Mouse (Mus musculus): ENCODE measurements around the gene Sp9. TPM values are rescaled to one million over a fixed set of nuclear protein-coding genes. Genes with fewer than 3 reads are reported as not detected.

The Sp9 gene
- not detected for polyA plus RNA-seq (2015; fragmentation: Illumina TruSeq; extraction: RNeasy Lipid Tissue Mini Kit (QIAGEN cat#74804); ENCODE audit: insufficient read depth, low read depth, low replicate concordance)

DNA sequence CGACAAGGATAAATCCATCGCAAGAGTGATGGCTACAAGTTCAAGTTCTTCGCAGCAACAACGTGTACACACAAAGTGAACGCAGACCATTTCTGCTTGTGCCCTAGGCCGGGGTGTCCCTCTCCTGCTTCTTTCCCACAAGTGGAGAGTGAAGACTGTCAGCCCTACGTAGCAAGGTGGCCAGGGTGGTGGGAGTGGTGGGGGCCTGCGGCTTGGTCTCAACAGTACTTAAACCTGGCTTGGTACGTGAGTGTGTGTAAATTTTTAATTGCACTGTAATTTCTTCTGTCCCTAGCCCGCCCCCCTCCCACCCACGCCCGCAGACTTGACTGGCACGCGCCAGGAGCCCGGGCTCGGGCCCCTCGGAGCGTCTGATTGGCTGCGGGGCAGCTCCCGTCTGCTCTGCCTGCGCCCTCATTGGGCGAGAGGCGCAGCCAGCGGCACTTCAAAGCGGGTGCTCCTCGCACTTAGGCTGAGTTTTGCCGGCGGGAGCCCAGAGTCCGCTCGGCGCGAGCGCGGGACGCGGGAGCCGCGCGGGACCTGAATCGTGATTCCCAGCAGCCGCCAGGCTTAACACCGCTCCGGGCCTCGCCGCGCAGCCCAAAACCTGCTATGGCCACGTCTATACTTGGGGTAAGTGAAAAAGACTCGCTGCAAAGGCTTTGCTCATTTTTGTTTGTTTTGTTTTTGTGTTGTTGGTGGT lies at the start of gene Sp9:
Sp9 (plus strand) TSS at position 467 of the 703 bp plus-strand sequence.

DNA sequence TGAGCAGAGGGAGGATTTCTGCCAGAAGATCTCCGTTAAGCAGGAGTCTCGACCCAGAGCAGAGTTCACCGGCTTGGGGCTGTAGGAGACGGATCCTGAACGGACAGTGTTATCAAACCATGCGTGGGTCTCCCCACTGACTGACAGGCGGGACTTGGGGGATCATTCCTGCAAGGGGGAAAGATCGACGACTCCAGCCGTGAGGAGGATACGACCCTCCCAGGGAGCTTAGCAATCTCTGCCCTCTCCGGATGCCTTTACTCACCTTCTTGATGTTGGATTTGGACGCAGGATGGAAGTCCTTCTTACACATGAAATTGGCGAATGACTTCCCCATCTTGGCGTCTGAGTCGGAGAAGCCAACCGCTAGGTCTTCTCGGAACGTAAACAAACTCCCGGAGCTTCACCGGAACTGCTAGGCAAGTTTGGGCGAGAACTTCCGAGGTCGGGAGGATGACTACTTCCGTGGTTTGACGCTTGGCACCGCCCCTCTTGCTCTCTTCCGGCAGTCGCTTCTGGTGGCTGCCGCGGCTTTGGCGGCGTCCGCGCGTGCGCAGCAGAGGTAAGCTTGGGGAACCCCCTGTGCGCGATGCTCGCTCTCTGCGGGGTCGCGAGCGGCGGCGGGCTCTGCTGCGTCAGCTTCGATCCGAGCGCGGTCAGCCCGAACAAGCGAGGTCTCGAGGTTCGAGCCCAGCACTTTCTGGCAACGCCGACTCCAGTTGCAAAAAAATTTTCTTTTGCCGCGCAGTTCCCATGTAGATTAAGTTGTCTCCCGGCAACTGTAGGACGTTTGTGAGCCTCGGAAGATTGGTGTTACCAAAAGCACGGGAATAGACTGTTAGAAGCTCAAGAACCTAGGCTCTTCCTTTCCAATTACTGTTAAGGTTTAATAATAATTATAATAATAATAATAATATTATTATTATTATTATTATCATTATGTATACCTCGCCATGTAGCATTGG lies 40.7 kb downstream of the Sp9 start, which contains the start of the genes Scrn3 and Cir1:
Scrn3 (plus strand) TSS at position 450 of the 965 bp plus-strand sequence.
Cir1 (minus strand) TSS at position 550 of the 965 bp plus-strand sequence.

Other genes with a start within 250 kb of the Sp9 start
- gene Ola1, start 53.0 kb upstream of the Sp9 start, polyA plus RNA-seq (2015; fragmentation: Illumina TruSeq; extraction: RNeasy Lipid Tissue Mini Kit (QIAGEN cat#74804); ENCODE audit: insufficient read depth, low read depth, low replicate concordance) = 8.9 TPM
- 4.2 TPM for gene Scrn3, start 40.7 kb downstream of the Sp9 start, polyA plus RNA-seq (2015; fragmentation: Illumina TruSeq; extraction: RNeasy Lipid Tissue Mini Kit (QIAGEN cat#74804); ENCODE audit: insufficient read depth, low read depth, low replicate concordance)
- gene Cir1, start 40.8 kb downstream of the Sp9 start, polyA plus RNA-seq (2015; fragmentation: Illumina TruSeq; extraction: RNeasy Lipid Tissue Mini Kit (QIAGEN cat#74804); ENCODE audit: insufficient read depth, low read depth, low replicate concordance) = 6.0 TPM
- 0.50 TPM for gene Gpr155, start 114.6 kb downstream of the Sp9 start, polyA plus RNA-seq (2015; fragmentation: Illumina TruSeq; extraction: RNeasy Lipid Tissue Mini Kit (QIAGEN cat#74804); ENCODE audit: insufficient read depth, low read depth, low replicate concordance)

All from pancreas, adult 10 weeks (tissue).